In genomic region chr4:119044836-119045235, GRCm38 (mm10) we compare ENCODE assay signal across 15 mouse cellular contexts.
DNase-seq lines count a peak whose midpoint lies in the region; ATAC-seq and TF ChIP-seq lines count a peak whose summit lies in the region.
"Had no signal": no experiment of that assay in that cellular context is flagged by ENCODE, and none has a peak within 500 bp of the region (broad histone marks: within the 10 kb centered on the region; RNA-seq: fewer than 3 reads in every experiment).

No protein-coding gene starts in this region.

- no peak for DNase-seq in forebrain, embryonic 10.5 days (ENCODE audit: extremely low spot score, low spot score)
- no peak for DNase-seq in forebrain, embryonic 11.5 days (ENCODE audit: low spot score)
- no peak for DNase-seq in lung, adult 18-20 months
- DNase-seq in midbrain, postnatal 0 days (ENCODE audit: low spot score), result peak; percentile 69
- DNase-seq in layer of hippocampus, adult 18-20 months (ENCODE audit: low spot score in 2 of 2), result no peak
- DNase-seq: adrenal gland, adult 2 months; kidney, adult 2 months; thymus, postnatal 4 days had no signal

- no peak for TF ChIP-seq CTCF in midbrain, postnatal 0 days (IDR thresholded peaks at IDR 0.05)

- no peaks in the 10 kb centered on the region for H3K36me3 ChIP-seq in forebrain, embryonic 10.5 days (replicated peaks)
- H3K36me3 ChIP-seq in forebrain, embryonic 11.5 days (ENCODE audit: control insufficient read depth, insufficient read depth, low read length), result no peaks in the 10 kb centered on the region
- no peaks in the 10 kb centered on the region for H3K36me3 ChIP-seq in lung, embryonic 15.5 days
- H3K36me3 ChIP-seq in forebrain, embryonic 15.5 days, result no peaks in the 10 kb centered on the region
- no peaks in the 10 kb centered on the region for H3K36me3 ChIP-seq in midbrain, postnatal 0 days (ENCODE audit: insufficient read depth, low read length)
- no peaks in the 10 kb centered on the region for H3K36me3 ChIP-seq in kidney, embryonic 15.5 days
- H3K36me3 ChIP-seq: embryonic facial prominence, embryonic 12.5 days; limb, embryonic 12.5 days; neural tube, embryonic 12.5 days had no signal

- H3K27ac ChIP-seq in forebrain, embryonic 10.5 days, result peak overlapping the region; percentile 88
- no peak overlapping the region for H3K27ac ChIP-seq in forebrain, embryonic 11.5 days (ENCODE audit: low read depth, low read length)
- H3K27ac ChIP-seq in lung, embryonic 15.5 days, result peak overlapping the region; percentile 19; the same call in 1 of the 2 replicates
- 0 out of 2 replicates have a peak overlapping the region, but pooled peaks have one; percentile 5 for H3K27ac ChIP-seq in forebrain, embryonic 15.5 days (replicated peaks)
- no peak overlapping the region for H3K27ac ChIP-seq in midbrain, postnatal 0 days (ENCODE audit: low read depth, low read length)
- no peak overlapping the region for H3K27ac ChIP-seq in kidney, embryonic 15.5 days
- H3K27ac ChIP-seq: embryonic facial prominence, embryonic 12.5 days; limb, embryonic 12.5 days; neural tube, embryonic 12.5 days had no signal

- no peak overlapping the region for H3K4me3 ChIP-seq in forebrain, embryonic 10.5 days
- no peak overlapping the region for H3K4me3 ChIP-seq in forebrain, embryonic 11.5 days (ENCODE audit: low read depth, low read length)
- H3K4me3 ChIP-seq in lung, embryonic 15.5 days, result no peak overlapping the region
- H3K4me3 ChIP-seq in forebrain, embryonic 15.5 days, result no peak overlapping the region
- H3K4me3 ChIP-seq in midbrain, postnatal 0 days (ENCODE audit: low read depth, low read length), result no peak overlapping the region
- no peak overlapping the region for H3K4me3 ChIP-seq in kidney, embryonic 15.5 days (replicated peaks)
- H3K4me3 ChIP-seq: embryonic facial prominence, embryonic 12.5 days; limb, embryonic 12.5 days; neural tube, embryonic 12.5 days had no signal

- no peaks in the 10 kb centered on the region for H3K9me3 ChIP-seq in forebrain, embryonic 10.5 days
- no peaks in the 10 kb centered on the region for H3K9me3 ChIP-seq in forebrain, embryonic 11.5 days (ENCODE audit: control insufficient read depth, low read length)
- H3K9me3 ChIP-seq in lung, embryonic 15.5 days, result no peaks in the 10 kb centered on the region
- H3K9me3 ChIP-seq in forebrain, embryonic 15.5 days, result no peaks in the 10 kb centered on the region
- no peaks in the 10 kb centered on the region for H3K9me3 ChIP-seq in midbrain, postnatal 0 days (ENCODE audit: low read length)
- H3K9me3 ChIP-seq in kidney, embryonic 15.5 days (replicated peaks), result no peaks in the 10 kb centered on the region
- H3K9me3 ChIP-seq: embryonic facial prominence, embryonic 12.5 days; limb, embryonic 12.5 days; neural tube, embryonic 12.5 days had no signal

- 93% methylated on average over 13 of the region's 13 CpGs for WGBS in forebrain, embryonic 10.5 days
- 90% methylated on average over 13 of the region's 13 CpGs for WGBS in forebrain, embryonic 11.5 days
- WGBS in lung, embryonic 15.5 days, result 73% methylated on average over 13 of the region's 13 CpGs
- WGBS in forebrain, embryonic 15.5 days, result 69% methylated on average over 13 of the region's 13 CpGs
- 85% methylated on average over 13 of the region's 13 CpGs for WGBS in midbrain, postnatal 0 days
- 89% methylated on average over 13 of the region's 13 CpGs for WGBS in kidney, embryonic 15.5 days

- H3K9ac ChIP-seq in forebrain, embryonic 11.5 days (ENCODE audit: low read length), result no peak overlapping the region
- no peak overlapping the region for H3K9ac ChIP-seq in lung, embryonic 15.5 days
- H3K9ac ChIP-seq in forebrain, embryonic 15.5 days (replicated peaks), result no peak overlapping the region
- no peak overlapping the region for H3K9ac ChIP-seq in midbrain, postnatal 0 days (replicated peaks; ENCODE audit: low read length, poor library complexity, severe bottlenecking)
- H3K9ac ChIP-seq in kidney, embryonic 15.5 days, result no peak overlapping the region
- H3K9ac ChIP-seq: embryonic facial prominence, embryonic 12.5 days; limb, embryonic 12.5 days; neural tube, embryonic 12.5 days had no signal

- no peaks in the 10 kb centered on the region for H3K27me3 ChIP-seq in forebrain, embryonic 10.5 days (ENCODE audit: poor library complexity, severe bottlenecking)
- H3K27me3 ChIP-seq in forebrain, embryonic 11.5 days (ENCODE audit: control insufficient read depth, insufficient read depth, low read length), result no peaks in the 10 kb centered on the region
- H3K27me3 ChIP-seq in lung, embryonic 15.5 days, result no peaks in the 10 kb centered on the region
- no peaks in the 10 kb centered on the region for H3K27me3 ChIP-seq in forebrain, embryonic 15.5 days
- no peaks in the 10 kb centered on the region for H3K27me3 ChIP-seq in midbrain, postnatal 0 days (ENCODE audit: insufficient read depth, low read length)
- no peaks in the 10 kb centered on the region for H3K27me3 ChIP-seq in kidney, embryonic 15.5 days
- H3K27me3 ChIP-seq: embryonic facial prominence, embryonic 12.5 days; limb, embryonic 12.5 days; neural tube, embryonic 12.5 days; Patski had no signal

- no peak overlapping the region for H3K4me2 ChIP-seq in forebrain, embryonic 11.5 days (ENCODE audit: low read depth, low read length, severe bottlenecking)
- no peak overlapping the region for H3K4me2 ChIP-seq in lung, embryonic 15.5 days
- no peak overlapping the region for H3K4me2 ChIP-seq in forebrain, embryonic 15.5 days (replicated peaks)
- no peak overlapping the region for H3K4me2 ChIP-seq in midbrain, postnatal 0 days (ENCODE audit: low read depth, low read length, poor library complexity, severe bottlenecking)
- H3K4me2 ChIP-seq in kidney, embryonic 15.5 days, result no peak overlapping the region
- H3K4me2 ChIP-seq: embryonic facial prominence, embryonic 12.5 days; limb, embryonic 12.5 days; neural tube, embryonic 12.5 days had no signal

- peaks cover 24% of the 10 kb centered on the region for H3K4me1 ChIP-seq in forebrain, embryonic 10.5 days
- peaks cover 6% of the 10 kb centered on the region; the same call in 1 of the 2 replicates for H3K4me1 ChIP-seq in forebrain, embryonic 11.5 days (replicated peaks; ENCODE audit: control insufficient read depth, insufficient read depth, low read length)
- H3K4me1 ChIP-seq in lung, embryonic 15.5 days, result peaks cover 14% of the 10 kb centered on the region; the same call in 1 of the 2 replicates
- H3K4me1 ChIP-seq in forebrain, embryonic 15.5 days, result peaks cover 8% of the 10 kb centered on the region; the same call in 1 of the 2 replicates
- H3K4me1 ChIP-seq in midbrain, postnatal 0 days (ENCODE audit: insufficient read depth, low read length), result no peaks in the 10 kb centered on the region
- 0 out of 2 replicates have a peak, but pooled peaks cover 3% of the 10 kb centered on the region for H3K4me1 ChIP-seq in kidney, embryonic 15.5 days
- H3K4me1 ChIP-seq: embryonic facial prominence, embryonic 12.5 days had no signal

- no peak for ATAC-seq in forebrain, embryonic 11.5 days (replicated peaks; ENCODE audit: low FRiP score)
- no peak for ATAC-seq in lung, embryonic 15.5 days (ENCODE audit: borderline replicate concordance, extremely low read depth, low FRiP score, low TSS enrichment)
- no peak for ATAC-seq in forebrain, embryonic 15.5 days (replicated peaks)
- ATAC-seq in midbrain, postnatal 0 days (ENCODE audit: low FRiP score), result no peak
- ATAC-seq in kidney, embryonic 15.5 days (replicated peaks; ENCODE audit: low FRiP score), result no peak
- ATAC-seq: Patski had no signal

Comparison
In these comparisons a context has a peak if more than half of its experiments do, and no peak if none do; other contexts are left out.
1. H3K27ac ChIP-seq: peak in forebrain, embryonic 10.5 days (single experiment), lung, embryonic 15.5 days (single experiment) and forebrain, embryonic 15.5 days (single experiment); none in forebrain, embryonic 11.5 days (single experiment), midbrain, postnatal 0 days (single experiment) and kidney, embryonic 15.5 days (single experiment).